9 mouse cellular contexts compared by ENCODE assay signal in the genomic region with DNA sequence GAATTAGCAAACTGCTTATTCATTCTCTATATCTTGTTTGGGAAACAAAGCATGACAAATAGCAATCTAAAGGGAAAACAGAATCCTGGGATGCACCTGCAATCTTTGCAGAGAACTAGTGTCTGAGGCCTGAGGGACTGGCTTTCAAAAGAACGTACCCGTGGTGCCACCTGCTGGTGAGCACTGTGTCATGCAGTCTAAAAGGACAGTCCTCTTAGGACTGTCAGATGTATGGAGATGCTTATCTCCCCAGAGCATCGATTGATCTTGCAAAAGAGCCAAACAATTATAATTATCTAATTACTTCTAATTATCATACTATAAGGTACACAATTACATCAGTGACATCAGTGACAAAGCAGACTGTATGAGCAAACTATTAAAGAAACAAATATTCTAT. TPM values are rescaled to one million over a fixed set of nuclear protein-coding genes. Genes with fewer than 3 reads are reported as not detected.
DNase-seq lines count a peak whose midpoint lies in the region; ATAC-seq and TF ChIP-seq lines count a peak whose summit lies in the region.
"Had no signal": no experiment of that assay in that cellular context is flagged by ENCODE, and none has a peak within 500 bp of the region (broad histone marks: within the 10 kb centered on the region; RNA-seq: fewer than 3 reads in every experiment).

No protein-coding gene starts in this region.

- in situ Hi-C loops in Patski (cut with MboI; ENCODE audit: low pct_unique_long_range_greater_than_20kb) = no loop called here

- no peak overlapping the region for H3K4me3 ChIP-seq in forebrain, embryonic 13.5 days
- no peak overlapping the region for H3K4me3 ChIP-seq in hindbrain, embryonic 15.5 days
- H3K4me3 ChIP-seq: megakaryocyte, embryonic 14.5 days had no signal

- no peaks in the 10 kb centered on the region for H3K36me3 ChIP-seq in forebrain, embryonic 13.5 days (ENCODE audit: poor library complexity, severe bottlenecking)
- no peaks in the 10 kb centered on the region for H3K36me3 ChIP-seq in hindbrain, embryonic 15.5 days

- 13% methylated on average over 3 of the region's 3 CpGs for WGBS in forebrain, embryonic 13.5 days
- 10% methylated on average over 3 of the region's 3 CpGs for WGBS in hindbrain, embryonic 15.5 days

- peak; percentile 96 for TF ChIP-seq CTCF in Patski (IDR thresholded peaks at IDR 0.05)

- POLR2A ChIA-PET in Patski (lab: Charles Lee) = no interaction called here

- ATAC-seq in Patski = peak; percentile 69
- peak; percentile 97 for ATAC-seq in forebrain, embryonic 13.5 days
- ATAC-seq in hindbrain, embryonic 15.5 days (ENCODE audit: low FRiP score, low read depth) = peak; percentile 87

- no peaks in the 10 kb centered on the region for H3K4me1 ChIP-seq in forebrain, embryonic 13.5 days
- H3K4me1 ChIP-seq in hindbrain, embryonic 15.5 days (replicated peaks) = no peaks in the 10 kb centered on the region
- H3K4me1 ChIP-seq: megakaryocyte, embryonic 14.5 days had no signal

- peak; percentile 12 for DNase-seq in Patski (ENCODE audit: low read depth, low spot score)
- DNase-seq in c-Kit-positive CD71-positive TER-119-positive erythroid progenitor cells, embryonic 14.5 days (ENCODE audit: low spot score) = peak; percentile 43
- peak; percentile 61 to 84 for DNase-seq in layer of hippocampus, postnatal 25 days (ENCODE audit: extremely low spot score in 1 of 2, low spot score in 1 of 2)
- peak; percentile 80 for DNase-seq in mesoderm, embryonic 11.5 days (ENCODE audit: low read depth, low spot score)
- DNase-seq in right cerebral cortex, postnatal 25 days = peak; percentile 71
- DNase-seq in urinary bladder, postnatal 36 days (ENCODE audit: low spot score in 2 of 2) = peak; percentile 33 to 47

- no peak overlapping the region for H3K9ac ChIP-seq in forebrain, embryonic 13.5 days
- no peak overlapping the region for H3K9ac ChIP-seq in hindbrain, embryonic 15.5 days

- CTCF ChIA-PET in Patski (lab: Charles Lee) = interaction anchor here (0.6 to 3.4 kb wide), 16 partner anchors 10 to 863 kb away, joined by 3 to 35 read pairs (median 3); no protein-coding TSS in a partner anchor

- no peak overlapping the region for H3K4me2 ChIP-seq in forebrain, embryonic 13.5 days
- no peak overlapping the region for H3K4me2 ChIP-seq in hindbrain, embryonic 15.5 days

- no peak overlapping the region for H3K27ac ChIP-seq in forebrain, embryonic 13.5 days
- H3K27ac ChIP-seq in hindbrain, embryonic 15.5 days (replicated peaks) = no peak overlapping the region

- H3K9me3 ChIP-seq in forebrain, embryonic 13.5 days (replicated peaks) = no peaks in the 10 kb centered on the region
- no peaks in the 10 kb centered on the region for H3K9me3 ChIP-seq in hindbrain, embryonic 15.5 days
- H3K9me3 ChIP-seq: megakaryocyte, embryonic 14.5 days had no signal

- peaks cover 79% of the 10 kb centered on the region for H3K27me3 ChIP-seq in Patski
- no peaks in the 10 kb centered on the region for H3K27me3 ChIP-seq in forebrain, embryonic 13.5 days
- H3K27me3 ChIP-seq in hindbrain, embryonic 15.5 days = no peaks in the 10 kb centered on the region

RNA-seq across cellular contexts. Expression of gene Rnls, which starts 25.4 kb away (rescaled TPM):
- not detected for polyA plus RNA-seq in Patski (2021)
- 8.0 and 9.3 TPM in 2 replicates for polyA plus RNA-seq in forebrain, embryonic 13.5 days (2015; fragmentation: Nextera tagmentation; extraction: Ambion mirVana)
- 8.8 and 9.7 TPM in 2 replicates for polyA plus RNA-seq in hindbrain, embryonic 15.5 days (2015; fragmentation: Nextera tagmentation; extraction: Ambion mirVana)
- 1 to 10 TPM; 1.5 to 1.8 TPM for total RNA-seq in layer of hippocampus, postnatal 25 days (2021)

Comparison
In these comparisons a context has a peak if more than half of its experiments do, and no peak if none do; other contexts are left out.
1. DNase-seq: peak in every context shown above with its lines; median percentile 80 in mesoderm, embryonic 11.5 days; 72 in layer of hippocampus, postnatal 25 days; 71 in right cerebral cortex, postnatal 25 days; 43 in c-Kit-positive CD71-positive TER-119-positive erythroid progenitor cells, embryonic 14.5 days; 40 in urinary bladder, postnatal 36 days; 12 in Patski.